Mouse (Mus musculus) stomach, postnatal 0 days (tissue): ENCODE results near the gene Dnal1. TPM values are rescaled to one million over a fixed set of nuclear protein-coding genes. Genes with fewer than 3 reads are reported as not detected.
A peak's percentile ranks its signal among the peaks of the same experiment; 100 is the strongest.
"Not testable (repeated sequence)": the region's sequence is repeated elsewhere in the genome, so short reads cannot be mapped to it uniquely, and the experiment has no call there.

Experiments used
- ATAC-seq: fragments of 200-750 bp; cut with Nextera tagmentation; 2 replicates; pipeline ENCODE4 v1.8.0; 2017; ENCODE audit not compliant: low FRiP score, low TSS enrichment
- DNase-seq: peaks from one replicate; pipeline ENCODE4 v3.0.0-alpha.2; 2016; ENCODE audit warnings: low spot score
- H3K27ac ChIP-seq: fragments of 300-500 bp; sonication (generic); replicated peaks from 2 replicates; pipeline ENCODE4 v1.5.1; 2014; ENCODE audit warnings: mild to moderate bottlenecking, control low read depth
- H3K27me3 ChIP-seq: fragments of 300-500 bp; sonication (generic); 2 replicates; pipeline ENCODE4 v1.6.1; 2014; ENCODE audit warnings: low read length; ENCODE audit not compliant: control insufficient read depth, insufficient read depth
- H3K36me3 ChIP-seq: fragments of 300-500 bp; sonication (generic); 2 replicates; pipeline ENCODE4 v1.6.1; 2014; ENCODE audit warnings: low read length, mixed read lengths; ENCODE audit not compliant: control insufficient read depth, insufficient read depth
- H3K4me1 ChIP-seq: fragments of 300-500 bp; sonication (generic); replicated peaks from 2 replicates; pipeline ENCODE4 v1.6.1; 2014; ENCODE audit warnings: antibody characterized with exemption; ENCODE audit not compliant: control insufficient read depth, insufficient read depth
- H3K4me2 ChIP-seq: fragments of 300-500 bp; sonication (generic); replicated peaks from 2 replicates; pipeline ENCODE4 v1.6.1; 2014; ENCODE audit warnings: low read depth, mild to moderate bottlenecking, control low read depth, moderate library complexity
- H3K4me3 ChIP-seq: fragments of 300-500 bp; sonication (generic); 2 replicates; pipeline ENCODE4 v1.5.1; 2014; ENCODE audit warnings: low read depth, low read length, control low read depth
- H3K9ac ChIP-seq: fragments of 300-500 bp; sonication (generic); 2 replicates; pipeline ENCODE4 v1.6.1; 2014; ENCODE audit warnings: mild to moderate bottlenecking, low read length, control low read depth, mixed read lengths
- H3K9me3 ChIP-seq: fragments of 300-500 bp; sonication (generic); 2 replicates; pipeline ENCODE4 v1.6.1; 2016; ENCODE audit warnings: low read length; ENCODE audit not compliant: control insufficient read depth
- CTCF ChIP-seq: IDR thresholded peaks from 2 replicates; pipeline ENCODE4 v1.5.1; 2016; ENCODE audit warnings: antibody characterized with exemption, low read depth, mild to moderate bottlenecking, moderate library complexity
- EP300 ChIP-seq: optimal IDR thresholded peaks from 2 replicates; pipeline ENCODE3; 2016; ENCODE audit warnings: antibody characterized with exemption
- WGBS: fragments of 180-500 bp; shearing (Covaris S2); extraction: QIAGEN DNeasy Blood & Tissue Kit; methylation state at CpG from one replicate; pipeline ENCODE4 v1.1.7; 2014; 5-methylcytosine and 5-hydroxymethylcytosine counted together
- polyA plus RNA-seq: library from polyadenylated mRNA; unstranded; fragments of >200 nt; fragmentation: Nextera tagmentation; extraction: Ambion mirVana; gene quantifications from 2 replicates; pipeline ENCODE4 v1.2.1, GENCODE M21; 2015

The Dnal1 gene
- 1.2 and 1.7 TPM in 2 replicates for polyA plus RNA-seq

DNA sequence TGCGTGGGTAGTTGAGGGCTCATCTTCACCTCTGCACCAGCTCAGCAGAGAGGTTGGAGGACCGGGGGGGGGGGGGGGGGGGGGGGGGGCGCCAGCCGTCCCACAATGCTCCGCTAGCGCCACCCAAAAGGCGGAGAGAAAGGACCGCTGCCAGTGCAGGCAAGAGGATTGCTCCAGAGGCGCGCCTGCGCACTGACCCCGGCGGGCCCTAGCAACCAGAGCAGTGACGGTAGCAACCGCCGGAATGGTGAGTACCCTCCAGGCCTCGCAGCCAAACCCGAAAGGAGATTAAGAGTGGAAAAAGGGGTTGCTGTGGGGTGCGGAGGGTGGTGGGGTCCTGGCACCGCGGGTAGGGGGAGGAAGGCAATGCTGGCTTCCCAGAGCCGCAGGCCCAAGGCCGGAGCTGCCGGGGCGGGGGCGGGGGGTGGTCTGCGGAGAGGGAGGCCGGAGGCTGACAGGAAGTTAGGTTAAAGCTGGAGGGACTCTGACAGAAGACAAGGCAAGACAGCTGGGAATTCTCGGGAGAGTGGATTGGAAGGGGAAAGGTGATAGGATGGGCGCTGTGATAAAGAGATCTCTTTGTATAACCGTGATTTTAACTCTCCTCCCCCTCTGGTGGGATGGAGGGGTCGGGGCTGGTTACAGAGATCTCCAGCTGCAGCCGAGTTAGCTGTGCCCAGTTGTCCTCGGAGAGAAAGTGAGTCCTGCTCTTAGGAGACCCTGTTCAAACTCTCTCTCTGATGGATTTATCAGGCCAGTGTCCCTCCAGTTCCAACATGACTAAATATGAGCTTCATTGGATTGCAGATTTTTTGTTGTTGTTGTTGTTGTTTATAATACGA lies at the start of gene Dnal1:
Dnal1 (plus strand) TSS at position 214 of the 842 bp plus-strand sequence.
- Histone ChIP-seq H3K9me3 (no peaks in the 10 kb centered on the region), H3K27ac (no peak within 1 kb of the TSS), H3K27me3 (no peaks in the 10 kb centered on the region), H3K36me3 (no peaks in the 10 kb centered on the region), H3K4me1 (no peaks in the 10 kb centered on the region), H3K4me2 (peak within 1 kb of the TSS; percentile 62), H3K4me3 (peak within 1 kb of the TSS; percentile 59), H3K9ac (peak within 1 kb of the TSS; percentile 53)
- peak; percentile 92 for DNase-seq
- TF ChIP-seq EP300 = no peak
- peak; percentile 39; the same call in 1 of the 2 replicates for TF ChIP-seq CTCF
- peak; percentile 93 for ATAC-seq
- 2% methylated on average over 30 of the region's 35 CpGs for WGBS

DNA sequence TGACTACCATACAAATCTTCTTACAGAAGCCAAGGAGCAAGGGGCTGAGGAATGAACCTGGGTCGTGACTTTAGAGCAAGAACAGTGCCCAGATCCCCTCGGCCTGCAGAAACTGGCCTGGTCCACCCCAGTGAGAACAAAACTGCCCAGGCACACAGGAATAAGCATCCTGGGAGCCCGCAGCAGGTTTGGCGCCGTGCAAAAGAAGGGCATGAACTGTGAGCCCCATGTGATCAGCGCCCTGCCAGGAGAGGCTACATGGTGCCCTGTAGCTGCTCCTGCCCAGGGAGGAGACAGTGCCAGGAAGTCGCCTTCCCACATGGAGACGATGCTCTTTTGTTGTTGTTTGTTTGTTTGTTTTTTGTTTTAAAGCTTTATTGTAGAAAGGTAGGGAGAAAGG lies 49.5 kb upstream of the Dnal1 start:
- Histone ChIP-seq H3K4me2 (no peak overlapping the region), H3K36me3 (no peaks in the 10 kb centered on the region), H3K27me3 (no peaks in the 10 kb centered on the region), H3K27ac (no peak overlapping the region), H3K4me1 (no peaks in the 10 kb centered on the region), H3K4me3 (no peak overlapping the region), H3K9ac (no peak overlapping the region), H3K9me3 (no peaks in the 10 kb centered on the region)
- peak; percentile 13 for DNase-seq
- ATAC-seq = no peak
- 76% methylated on average over 8 of the region's 8 CpGs for WGBS
- TF ChIP-seq CTCF (no peak), EP300 (no peak)

DNA sequence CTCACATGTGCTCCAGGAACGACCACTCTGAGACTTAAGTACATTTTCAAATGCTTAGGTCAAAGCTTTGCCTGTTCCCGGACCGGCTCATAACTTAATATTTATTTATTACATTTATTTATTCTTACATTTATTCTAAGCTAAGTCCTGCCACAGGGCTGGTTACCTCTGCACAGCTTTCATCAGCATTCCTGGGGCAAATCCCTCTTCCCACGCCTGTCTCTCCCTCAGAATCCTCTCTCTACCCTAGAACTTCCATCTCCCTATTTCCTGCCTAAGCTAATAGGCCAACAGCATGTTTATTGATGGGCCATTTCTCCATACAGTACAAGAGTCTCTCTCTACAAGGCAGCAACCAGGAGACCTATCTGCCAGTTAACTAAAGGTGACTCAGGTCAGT lies 46.4 kb upstream of the Dnal1 start:
- Histone ChIP-seq H3K27me3 (no peaks in the 10 kb centered on the region), H3K4me1 (no peaks in the 10 kb centered on the region), H3K4me2 (no peak overlapping the region), H3K9me3 (no peaks in the 10 kb centered on the region), H3K4me3 (no peak overlapping the region), H3K9ac (no peak overlapping the region), H3K27ac (no peak overlapping the region), H3K36me3 (no peaks in the 10 kb centered on the region)
- TF ChIP-seq CTCF (no peak), EP300 (no peak)
- 69% methylated on average over 4 of the region's 4 CpGs for WGBS
- ATAC-seq (no peak), DNase-seq (no peak)

DNA sequence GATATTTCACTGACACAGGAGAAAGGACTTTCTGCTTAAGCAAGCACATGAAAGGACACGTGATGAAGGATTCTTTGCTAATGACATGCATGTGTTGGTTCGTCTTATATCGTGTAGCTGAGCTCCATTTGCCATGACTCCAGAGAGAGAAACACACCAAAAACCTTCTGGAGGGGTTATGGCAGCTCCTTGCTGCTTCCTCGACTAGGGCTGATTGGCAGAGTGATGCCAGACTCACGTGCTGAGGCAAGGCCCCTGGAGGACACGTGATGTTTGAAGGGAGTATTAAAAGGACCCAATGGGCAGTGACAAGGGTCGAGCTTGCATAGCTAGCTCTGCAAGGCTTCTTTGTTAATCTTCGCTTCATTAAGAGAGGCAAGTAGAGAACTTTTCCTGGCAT lies 45.9 kb upstream of the Dnal1 start:
- ATAC-seq = no peak
- Histone ChIP-seq H3K4me3 (no peak overlapping the region), H3K4me2 (no peak overlapping the region), H3K27ac (no peak overlapping the region), H3K9me3 (no peaks in the 10 kb centered on the region), H3K9ac (no peak overlapping the region), H3K36me3 (no peaks in the 10 kb centered on the region), H3K4me1 (no peaks in the 10 kb centered on the region), H3K27me3 (no peaks in the 10 kb centered on the region)
- DNase-seq = no peak
- 69% methylated on average over 8 of the region's 8 CpGs for WGBS
- TF ChIP-seq EP300 (no peak), CTCF (no peak)

DNA sequence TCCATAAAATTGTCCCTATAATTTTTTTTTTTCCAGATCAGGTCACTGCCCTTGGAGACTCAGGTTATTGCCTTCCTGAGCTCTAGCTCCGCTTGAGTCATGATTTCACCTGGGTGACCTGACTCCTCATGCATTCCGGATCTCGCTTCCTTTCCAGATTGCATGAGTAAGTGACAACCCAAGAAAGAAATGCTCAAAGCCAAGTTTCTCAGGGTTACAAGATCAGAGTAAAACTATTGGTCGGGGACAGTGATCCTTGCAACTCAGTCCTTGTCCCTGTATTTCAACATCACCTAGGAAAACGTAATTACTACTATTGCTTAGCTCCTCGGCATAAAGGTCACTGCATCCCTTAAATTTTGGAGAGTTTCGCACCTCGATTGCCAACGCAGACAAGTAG lies 45.2 kb upstream of the Dnal1 start, which contains the start of gene Acot5:
Acot5 (plus strand) TSS at position 340 of the 400 bp plus-strand sequence.
- no peaks in the 10 kb centered on the region for H3K4me1 ChIP-seq
- H3K4me3 ChIP-seq = peak within 1 kb of the TSS; percentile 35
- 0 out of 2 replicates have a peak within 1 kb of the TSS, but pooled peaks have one; percentile 35 for H3K9ac ChIP-seq
- H3K27ac ChIP-seq = no peak within 1 kb of the TSS
- TF ChIP-seq EP300 (no peak), CTCF (no peak)
- no peaks in the 10 kb centered on the region for H3K36me3 ChIP-seq
- H3K9me3 ChIP-seq = no peaks in the 10 kb centered on the region
- H3K27me3 ChIP-seq = no peaks in the 10 kb centered on the region
- ATAC-seq (no peak), DNase-seq (no peak)
- peak within 1 kb of the TSS; percentile 55 for H3K4me2 ChIP-seq
- 51% methylated on average over 9 of the region's 9 CpGs for WGBS

DNA sequence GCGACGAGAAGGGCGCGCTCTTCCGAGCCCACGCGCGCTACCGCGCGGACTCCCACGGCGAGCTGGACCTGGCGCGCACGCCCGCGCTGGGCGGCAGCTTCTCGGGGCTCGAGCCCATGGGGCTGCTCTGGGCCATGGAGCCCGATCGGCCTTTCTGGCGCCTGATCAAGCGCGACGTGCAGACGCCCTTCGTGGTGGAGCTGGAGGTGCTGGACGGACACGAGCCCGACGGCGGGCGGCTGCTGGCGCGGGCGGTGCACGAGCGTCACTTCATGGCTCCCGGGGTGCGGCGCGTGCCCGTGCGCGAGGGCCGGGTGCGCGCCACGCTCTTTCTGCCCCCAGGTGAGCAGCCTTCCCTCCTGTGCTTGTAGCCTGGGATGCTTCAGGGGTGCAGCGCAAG lies 44.6 kb upstream of the Dnal1 start:
- H3K36me3 ChIP-seq, ATAC-seq, H3K9me3 ChIP-seq, H3K27ac ChIP-seq, H3K4me1 ChIP-seq, H3K27me3 ChIP-seq: not testable (repeated sequence)
- DNase-seq = peak; percentile 34
- Histone ChIP-seq H3K4me2 (peak overlapping the region; percentile 55), H3K9ac (0 out of 2 replicates have a peak overlapping the region, but pooled peaks have one; percentile 35), H3K4me3 (peak overlapping the region; percentile 35)
- WGBS = 2% methylated on average over 36 of the region's 52 CpGs
